Mouse (Mus musculus): ENCODE measurements at regions not wholly inside any gene's neighbourhood (a gene's known extent, or its start where the extent isn't known, plus 50 kb on each side); places are given as distances from the start of the nearest gene placed in this dataset.
A peak's percentile ranks its signal among the peaks of the same experiment; 100 is the strongest.

DNA sequence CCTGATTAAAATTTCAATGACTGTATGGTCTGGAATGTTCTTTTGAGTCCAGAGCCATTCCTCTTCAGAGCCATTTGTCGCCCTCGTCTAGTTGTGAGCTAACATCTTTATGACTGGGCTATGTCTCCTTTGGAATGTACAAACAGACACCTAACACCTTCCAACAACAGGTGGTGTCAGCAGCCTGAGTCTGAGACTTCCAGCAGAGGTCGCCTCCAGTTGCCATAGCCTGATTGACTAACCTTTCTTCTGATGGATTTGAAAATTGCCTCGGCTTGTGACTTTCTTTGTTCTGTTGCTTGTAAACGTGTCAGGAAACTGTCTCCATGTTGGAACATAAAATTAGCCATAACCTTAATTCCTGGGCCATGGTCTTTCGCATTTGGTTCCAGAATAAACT is 284.8 kb upstream of the Hs6st1 start:
- H3K4me2 ChIP-seq (replicated peaks), result no peak overlapping the region
- H3K9ac ChIP-seq, result no peak overlapping the region
- H3K36me3 ChIP-seq, result no peaks in the 10 kb centered on the region
- H3K27me3 ChIP-seq (replicated peaks), result no peaks in the 10 kb centered on the region
- no peak overlapping the region for H3K4me3 ChIP-seq
- no peak overlapping the region for H3K27ac ChIP-seq
- no peak for ATAC-seq (ENCODE audit: low FRiP score, low read depth)
- 77% methylated on average over 6 of the region's 6 CpGs for WGBS
- no peaks in the 10 kb centered on the region for H3K4me1 ChIP-seq
- H3K9me3 ChIP-seq, result no peaks in the 10 kb centered on the region

DNA sequence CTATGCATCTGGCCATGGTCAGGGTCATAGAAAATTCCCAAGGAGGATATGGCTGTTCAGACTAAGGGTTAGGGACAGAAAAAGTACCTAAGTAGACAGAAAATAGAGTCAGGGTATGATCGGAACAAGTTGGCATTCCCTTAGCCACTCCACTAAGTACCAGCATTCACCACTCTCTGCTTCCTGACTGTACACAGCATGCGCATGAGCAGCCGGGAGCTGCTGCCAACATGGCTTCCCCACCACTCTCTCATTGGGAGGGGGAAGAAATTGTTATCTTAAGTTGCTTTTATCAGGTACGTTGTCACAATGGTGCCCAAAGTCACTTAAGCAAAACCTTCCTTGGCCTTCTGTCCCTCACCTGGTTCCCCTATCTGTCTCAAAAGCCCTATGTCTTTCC is 282.0 kb upstream of the Hs6st1 start:
- no peak overlapping the region for H3K4me3 ChIP-seq
- 99% methylated on average over 4 of the region's 4 CpGs for WGBS
- H3K9me3 ChIP-seq, result no peaks in the 10 kb centered on the region
- no peak overlapping the region for H3K4me2 ChIP-seq (replicated peaks)
- H3K27me3 ChIP-seq (replicated peaks), result no peaks in the 10 kb centered on the region
- no peak overlapping the region for H3K27ac ChIP-seq
- no peaks in the 10 kb centered on the region for H3K4me1 ChIP-seq
- H3K36me3 ChIP-seq, result no peaks in the 10 kb centered on the region
- ATAC-seq (ENCODE audit: low FRiP score, low read depth), result no peak
- no peak overlapping the region for H3K9ac ChIP-seq

DNA sequence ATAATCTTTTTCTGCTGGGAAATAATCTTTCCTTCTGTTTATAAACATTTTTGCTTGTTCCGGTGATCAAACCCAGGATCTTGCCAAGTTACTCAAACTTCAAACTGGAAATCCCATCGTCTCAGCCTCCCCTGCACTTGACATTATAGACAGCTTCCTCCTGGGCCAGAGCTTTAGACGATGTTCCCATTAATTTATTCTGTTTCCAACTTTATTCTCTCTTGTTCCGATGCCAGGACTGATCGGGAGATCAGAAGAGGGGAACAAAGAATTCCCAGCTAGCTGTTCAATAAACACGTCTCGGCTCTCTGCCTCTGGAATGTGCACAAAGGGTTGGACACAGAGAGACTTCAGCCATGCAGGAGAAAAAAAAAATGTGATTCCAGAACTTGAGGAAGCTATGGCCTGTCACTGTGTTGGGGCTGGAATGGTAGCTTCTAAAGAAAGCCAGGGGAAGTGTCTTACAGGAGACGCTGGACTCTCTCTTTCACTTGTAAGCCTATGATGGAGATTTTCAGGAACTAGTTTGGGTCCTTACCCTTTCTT is 281.5 kb upstream of the Hs6st1 start:
- no peak overlapping the region for H3K27ac ChIP-seq
- H3K4me1 ChIP-seq, result no peaks in the 10 kb centered on the region
- 64% methylated on average over 8 of the region's 8 CpGs for WGBS
- H3K36me3 ChIP-seq, result no peaks in the 10 kb centered on the region
- no peaks in the 10 kb centered on the region for H3K27me3 ChIP-seq (replicated peaks)
- H3K4me2 ChIP-seq (replicated peaks), result no peak overlapping the region
- no peak overlapping the region for H3K9ac ChIP-seq
- H3K9me3 ChIP-seq, result no peaks in the 10 kb centered on the region
- ATAC-seq (ENCODE audit: low FRiP score, low read depth), result no peak
- H3K4me3 ChIP-seq, result no peak overlapping the region

DNA sequence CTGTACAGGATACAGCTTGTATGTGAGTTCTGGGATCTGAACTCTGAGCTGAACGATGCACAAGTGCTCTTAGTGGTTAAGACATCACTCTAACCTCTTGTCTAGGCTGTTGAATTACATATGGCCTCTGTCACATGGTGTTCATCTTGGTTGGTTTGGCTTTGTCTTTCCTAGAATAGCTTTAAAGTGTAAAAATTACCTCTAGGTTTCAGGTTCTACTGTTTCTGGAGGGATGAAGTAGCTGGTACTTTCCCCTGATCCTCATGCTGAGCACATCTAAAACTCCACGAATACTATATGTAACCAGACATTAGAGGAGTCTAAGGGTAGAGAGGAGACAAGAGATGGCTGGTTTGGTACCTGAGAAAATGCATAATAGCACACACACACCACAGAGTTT is 271.1 kb upstream of the Hs6st1 start:
- H3K27ac ChIP-seq, result no peak overlapping the region
- no peak overlapping the region for H3K9ac ChIP-seq
- WGBS, result 86% methylated on average over 2 of the region's 2 CpGs
- H3K4me3 ChIP-seq, result no peak overlapping the region
- H3K4me1 ChIP-seq, result no peaks in the 10 kb centered on the region
- H3K9me3 ChIP-seq, result no peaks in the 10 kb centered on the region
- no peaks in the 10 kb centered on the region for H3K27me3 ChIP-seq (replicated peaks)
- H3K36me3 ChIP-seq, result no peaks in the 10 kb centered on the region
- no peak overlapping the region for H3K4me2 ChIP-seq (replicated peaks)
- ATAC-seq (ENCODE audit: low FRiP score, low read depth), result no peak

DNA sequence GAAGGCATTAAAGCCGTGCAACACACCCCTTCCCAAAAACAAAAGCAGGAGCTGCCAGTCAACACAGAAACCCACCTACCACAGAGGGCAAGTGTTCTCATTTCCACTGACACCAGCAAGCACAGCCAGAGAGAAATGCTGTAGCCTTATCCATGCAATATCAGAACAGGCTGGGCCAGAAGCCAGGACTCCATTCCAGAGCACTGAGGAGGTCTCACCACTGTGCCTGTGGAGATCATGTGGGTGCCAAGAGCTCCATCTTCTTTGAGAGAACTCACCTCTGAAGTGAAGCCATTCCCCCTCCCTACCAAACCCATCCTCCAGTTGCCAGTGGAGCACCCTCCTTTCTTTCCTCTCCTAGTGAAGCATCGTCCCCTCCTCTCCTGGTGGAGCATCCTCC is 270.7 kb upstream of the Hs6st1 start:
- WGBS, result 83% methylated on average over 2 of the region's 2 CpGs
- ATAC-seq (ENCODE audit: low FRiP score, low read depth), result no peak
- H3K9me3 ChIP-seq, result no peaks in the 10 kb centered on the region
- H3K4me1 ChIP-seq, result no peaks in the 10 kb centered on the region
- no peak overlapping the region for H3K27ac ChIP-seq
- no peak overlapping the region for H3K4me3 ChIP-seq
- H3K27me3 ChIP-seq (replicated peaks), result no peaks in the 10 kb centered on the region
- no peaks in the 10 kb centered on the region for H3K36me3 ChIP-seq
- H3K9ac ChIP-seq, result no peak overlapping the region
- H3K4me2 ChIP-seq (replicated peaks), result no peak overlapping the region

DNA sequence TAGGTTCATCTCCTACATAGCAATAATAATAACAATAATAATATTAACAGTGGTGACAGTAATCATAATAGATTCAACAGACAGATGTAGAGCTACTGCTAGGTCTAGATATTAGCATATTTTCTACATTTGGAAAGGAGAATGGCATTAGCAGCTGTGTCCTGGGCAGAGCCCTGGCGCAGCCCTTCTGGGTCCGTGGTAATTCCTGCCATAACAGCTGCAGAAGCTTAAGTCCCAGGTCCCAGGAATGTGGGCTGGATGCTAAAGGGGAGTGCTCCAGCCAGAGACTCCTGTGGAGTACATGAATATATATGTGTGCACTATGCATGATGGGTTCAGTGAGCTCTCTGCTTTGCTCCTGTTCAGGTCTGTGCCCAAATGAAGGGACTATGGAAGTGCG is 262.7 kb upstream of the Hs6st1 start:
- Histone ChIP-seq H3K27me3 (replicated peaks) (no peaks in the 10 kb centered on the region), H3K4me3 (no peak overlapping the region), H3K4me2 (replicated peaks) (no peak overlapping the region), H3K9me3 (no peaks in the 10 kb centered on the region), H3K36me3 (no peaks in the 10 kb centered on the region), H3K4me1 (peaks cover 17% of the 10 kb centered on the region), H3K9ac (no peak overlapping the region), H3K27ac (no peak overlapping the region)
- ATAC-seq (ENCODE audit: low FRiP score, low read depth), result no peak
- WGBS, result 65% methylated on average over 3 of the region's 3 CpGs

DNA sequence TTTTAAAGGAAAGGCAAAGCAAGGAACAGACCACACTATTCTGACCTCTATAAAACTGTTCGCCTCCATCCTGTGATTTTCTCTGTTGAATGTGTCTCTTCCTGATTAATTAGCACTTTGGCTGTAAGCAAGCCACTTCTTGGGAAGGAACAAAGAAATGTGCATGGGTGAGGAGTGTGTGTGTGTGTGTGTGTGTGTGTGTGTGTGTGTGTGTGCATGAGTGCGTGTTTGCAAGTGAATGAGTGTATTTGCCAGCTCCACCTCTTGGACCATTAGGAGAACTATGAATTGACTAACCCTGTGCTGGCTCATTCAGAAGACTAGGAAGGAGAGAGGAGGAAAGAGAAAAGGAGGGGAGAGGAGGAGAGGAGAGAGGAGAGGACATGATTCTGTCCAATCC is 261.9 kb upstream of the Hs6st1 start:
- no peaks in the 10 kb centered on the region for H3K9me3 ChIP-seq
- H3K36me3 ChIP-seq, result no peaks in the 10 kb centered on the region
- H3K27me3 ChIP-seq (replicated peaks), result no peaks in the 10 kb centered on the region
- no peak overlapping the region for H3K4me3 ChIP-seq
- no peak overlapping the region for H3K9ac ChIP-seq
- H3K4me2 ChIP-seq (replicated peaks), result no peak overlapping the region
- WGBS, result 39% methylated on average over 2 of the region's 2 CpGs
- ATAC-seq (ENCODE audit: low FRiP score, low read depth), result no peak
- H3K27ac ChIP-seq, result no peak overlapping the region
- peaks cover 25% of the 10 kb centered on the region for H3K4me1 ChIP-seq

DNA sequence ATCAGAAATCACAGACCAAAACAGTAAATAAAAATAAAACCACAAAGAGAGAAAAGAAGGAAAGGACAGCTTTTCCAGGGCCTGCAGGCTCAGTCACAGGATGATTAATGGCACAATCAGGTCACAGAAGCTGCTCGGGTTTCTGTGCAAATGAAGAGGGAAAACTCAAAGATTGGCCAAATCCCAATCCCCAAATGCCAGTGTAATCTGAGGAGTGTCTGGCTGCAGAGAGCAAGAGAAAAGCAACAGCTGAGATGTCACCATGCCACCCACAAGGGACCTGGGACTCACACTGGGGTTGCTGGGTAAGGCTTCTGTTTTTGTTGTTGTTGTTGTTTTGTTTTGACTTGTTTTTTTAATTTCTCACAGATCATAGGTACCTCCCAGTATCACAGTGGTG is 261.5 kb upstream of the Hs6st1 start:
- Histone ChIP-seq H3K4me3 (no peak overlapping the region), H3K36me3 (no peaks in the 10 kb centered on the region), H3K27me3 (replicated peaks) (no peaks in the 10 kb centered on the region), H3K9me3 (no peaks in the 10 kb centered on the region), H3K27ac (no peak overlapping the region), H3K9ac (no peak overlapping the region), H3K4me1 (peaks cover 29% of the 10 kb centered on the region), H3K4me2 (replicated peaks) (no peak overlapping the region)
- 0% methylated on average over 1 of the region's 1 CpGs for WGBS
- ATAC-seq (ENCODE audit: low FRiP score, low read depth), result no peak

DNA sequence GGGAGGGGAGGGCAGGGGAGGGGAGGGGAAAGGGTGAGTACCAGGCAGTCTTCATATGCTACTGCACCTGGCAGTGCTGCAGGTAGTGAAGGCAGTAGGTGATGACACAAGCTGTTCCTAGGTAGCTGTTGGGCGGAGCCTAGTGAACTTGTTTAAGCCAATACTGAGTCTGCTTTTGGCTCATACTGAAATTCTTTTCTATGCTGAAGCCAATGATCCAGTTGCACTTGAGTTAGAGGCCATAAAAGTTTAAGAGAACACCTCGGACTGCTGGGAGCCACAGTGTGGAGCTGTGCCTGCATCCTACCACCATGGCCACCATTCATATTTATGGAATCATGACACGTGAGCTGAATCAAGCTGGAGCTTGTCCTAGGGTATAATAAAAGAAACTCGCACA is 259.3 kb upstream of the Hs6st1 start:
- Histone ChIP-seq H3K27me3 (replicated peaks) (no peaks in the 10 kb centered on the region), H3K4me1 (peaks cover 31% of the 10 kb centered on the region), H3K36me3 (no peaks in the 10 kb centered on the region), H3K9ac (no peak overlapping the region), H3K9me3 (no peaks in the 10 kb centered on the region), H3K4me3 (no peak overlapping the region), H3K27ac (no peak overlapping the region), H3K4me2 (replicated peaks) (no peak overlapping the region)
- ATAC-seq (ENCODE audit: low FRiP score, low read depth), result no peak
- 84% methylated on average over 4 of the region's 4 CpGs for WGBS

DNA sequence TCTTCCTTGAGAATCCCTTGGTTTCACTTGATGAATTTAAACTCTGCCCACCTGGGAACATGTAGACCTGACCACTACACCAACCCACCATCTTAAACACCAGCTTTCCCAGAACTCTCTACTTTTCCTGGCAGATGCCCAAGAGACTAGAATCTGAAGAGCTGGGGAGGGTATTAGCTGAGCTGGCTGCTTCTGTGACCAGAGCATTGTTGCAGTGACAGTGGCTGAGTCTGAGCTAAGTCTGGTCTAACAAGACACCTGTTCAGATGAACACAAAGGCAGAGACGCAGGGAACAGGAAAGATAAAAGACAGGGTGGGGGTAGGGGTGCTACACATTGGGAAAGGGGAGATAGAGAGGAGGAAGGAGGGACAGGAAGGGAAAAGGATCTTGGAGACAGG is 258.9 kb upstream of the Hs6st1 start:
- Histone ChIP-seq H3K4me1 (peaks cover 31% of the 10 kb centered on the region), H3K27me3 (replicated peaks) (no peaks in the 10 kb centered on the region), H3K27ac (no peak overlapping the region), H3K9ac (no peak overlapping the region), H3K4me3 (no peak overlapping the region), H3K4me2 (replicated peaks) (no peak overlapping the region), H3K9me3 (no peaks in the 10 kb centered on the region), H3K36me3 (no peaks in the 10 kb centered on the region)
- ATAC-seq (ENCODE audit: low FRiP score, low read depth), result no peak
- WGBS, result 68% methylated on average over 1 of the region's 1 CpGs

DNA sequence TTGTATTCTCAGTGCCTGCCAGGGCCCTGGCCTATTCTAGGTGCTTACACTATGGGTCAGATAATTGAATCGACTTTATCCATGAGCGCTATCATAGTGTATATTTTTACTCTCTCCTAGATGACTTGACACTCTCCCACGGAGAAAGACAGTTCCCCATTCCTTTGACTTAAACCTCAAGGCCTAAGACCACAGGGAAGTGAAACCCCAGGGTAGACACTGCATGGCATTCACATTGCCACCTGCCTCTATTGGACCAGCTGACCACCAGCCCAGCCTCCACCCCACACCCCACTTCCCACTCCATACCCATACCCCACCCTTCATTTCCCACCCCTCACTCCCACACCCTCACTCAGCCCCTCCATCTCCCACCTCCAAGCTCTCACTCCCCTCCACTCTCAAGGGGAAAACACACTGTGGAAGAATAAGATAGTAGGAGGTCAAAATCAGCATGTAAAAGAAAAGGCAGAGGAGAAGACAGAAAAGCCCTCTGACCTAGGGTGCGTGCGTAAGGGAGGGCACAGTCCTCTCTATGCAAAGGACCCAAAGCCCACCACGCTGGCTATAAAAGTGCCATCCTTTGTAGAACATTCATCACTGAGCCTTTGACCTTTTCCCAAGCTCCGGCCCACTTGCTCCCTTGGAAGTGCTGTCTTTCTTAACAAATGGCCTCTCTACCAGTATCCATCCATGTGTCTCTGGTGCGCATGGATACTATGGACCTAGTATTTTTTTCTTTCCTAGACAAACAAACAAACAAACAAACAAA is 257.4 kb upstream of the Hs6st1 start:
- Histone ChIP-seq H3K4me2 (replicated peaks) (no peak overlapping the region), H3K4me1 (peaks cover 28% of the 10 kb centered on the region), H3K36me3 (no peaks in the 10 kb centered on the region), H3K9me3 (no peaks in the 10 kb centered on the region), H3K27me3 (replicated peaks) (no peaks in the 10 kb centered on the region), H3K4me3 (no peak overlapping the region), H3K27ac (no peak overlapping the region), H3K9ac (no peak overlapping the region)
- ATAC-seq (ENCODE audit: low FRiP score, low read depth), result peak; percentile 57
- 44% methylated on average over 8 of the region's 8 CpGs for whole genome bisulfite sequencing

DNA sequence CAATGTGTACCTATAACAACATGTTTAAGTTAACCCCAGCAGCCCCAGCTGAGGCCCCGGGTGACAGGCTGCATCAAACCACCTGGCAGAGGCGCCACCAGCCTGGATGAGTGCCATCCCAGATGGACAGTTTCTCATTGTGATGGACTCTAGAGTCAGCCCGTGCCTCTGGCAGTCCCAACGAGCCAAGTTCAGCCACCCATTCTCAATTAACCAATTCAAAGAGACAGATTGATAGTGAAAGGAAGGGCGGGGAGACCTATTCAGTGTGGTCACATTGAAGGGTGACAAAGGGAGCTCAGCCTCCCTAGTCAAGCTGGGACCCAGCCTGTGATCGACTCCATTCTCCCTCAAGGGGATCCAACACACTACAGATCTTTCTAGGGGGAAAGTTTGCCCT is 256.8 kb upstream of the Hs6st1 start:
- peak; percentile 83 for ATAC-seq (ENCODE audit: low FRiP score, low read depth)
- H3K4me1 ChIP-seq, result peaks cover 22% of the 10 kb centered on the region
- H3K9me3 ChIP-seq, result no peaks in the 10 kb centered on the region
- no peak overlapping the region for H3K27ac ChIP-seq
- H3K4me3 ChIP-seq, result no peak overlapping the region
- no peak overlapping the region for H3K4me2 ChIP-seq (replicated peaks)
- WGBS, result 20% methylated on average over 6 of the region's 6 CpGs
- H3K27me3 ChIP-seq (replicated peaks), result no peaks in the 10 kb centered on the region
- H3K36me3 ChIP-seq, result no peaks in the 10 kb centered on the region
- no peak overlapping the region for H3K9ac ChIP-seq

DNA sequence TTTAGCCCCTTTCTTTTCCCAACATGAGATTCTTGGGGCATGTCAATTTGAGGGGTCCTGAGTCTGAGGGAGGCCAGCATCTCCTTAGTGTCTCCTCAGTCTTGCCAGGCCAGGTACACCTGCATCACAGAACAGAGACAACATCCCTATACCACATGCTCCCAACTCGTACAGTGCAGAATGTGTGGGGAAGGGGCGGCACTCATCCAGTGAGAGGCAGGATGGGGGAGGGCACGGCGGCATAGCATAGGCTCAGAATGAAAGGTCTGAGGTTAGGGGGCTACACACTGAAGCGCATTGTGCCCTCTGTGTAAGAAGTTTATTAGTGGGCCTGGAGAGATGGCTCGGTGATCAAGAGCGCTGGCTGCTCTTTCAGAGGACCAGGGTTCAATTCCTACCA is 256.4 kb upstream of the Hs6st1 start:
- Histone ChIP-seq H3K36me3 (no peaks in the 10 kb centered on the region), H3K4me1 (peaks cover 19% of the 10 kb centered on the region; the same call in 1 of the 2 replicates), H3K4me2 (replicated peaks) (no peak overlapping the region), H3K9ac (no peak overlapping the region), H3K27me3 (replicated peaks) (no peaks in the 10 kb centered on the region), H3K9me3 (no peaks in the 10 kb centered on the region), H3K27ac (no peak overlapping the region), H3K4me3 (no peak overlapping the region)
- WGBS, result 58% methylated on average over 7 of the region's 7 CpGs
- ATAC-seq (ENCODE audit: low FRiP score, low read depth), result peak; percentile 60

Measured in neural tube, embryonic 12.5 days (tissue).